Mouse (Mus musculus) forebrain, embryonic 16.5 days (tissue): Measurements from ENCODE around the gene Cd160. TPM values are rescaled to one million over a fixed set of nuclear protein-coding genes. Genes with fewer than 3 reads are reported as not detected.

Experiments used
- ATAC-seq: fragments of 200-750 bp; cut with Nextera tagmentation; 2 replicates; pipeline ENCODE4 v1.8.0; 2017; ENCODE audit warnings: mild to moderate bottlenecking, moderate library complexity
- H3K27ac ChIP-seq: fragments of 300-500 bp; sonication (generic); 2 replicates; pipeline ENCODE4 v1.5.1; 2014; ENCODE audit warnings: low read length, control low read depth
- H3K27me3 ChIP-seq: fragments of 300-500 bp; sonication (generic); replicated peaks from 2 replicates; pipeline ENCODE4 v1.6.1; 2014; ENCODE audit warnings: low read length; ENCODE audit not compliant: control insufficient read depth, insufficient read depth
- H3K36me3 ChIP-seq: fragments of 300-500 bp; sonication (generic); 2 replicates; pipeline ENCODE4 v1.6.1; 2014; ENCODE audit not compliant: control insufficient read depth, insufficient read depth
- H3K4me1 ChIP-seq: fragments of 300-500 bp; sonication (generic); replicated peaks from 2 replicates; pipeline ENCODE4 v1.6.1; 2014; ENCODE audit warnings: low read length; ENCODE audit not compliant: control insufficient read depth, insufficient read depth
- H3K4me2 ChIP-seq: fragments of 300-500 bp; sonication (generic); 2 replicates; pipeline ENCODE4 v1.6.1; 2014; ENCODE audit warnings: mild to moderate bottlenecking, low read length, control low read depth
- H3K4me3 ChIP-seq: fragments of 300-500 bp; sonication (generic); replicated peaks from 2 replicates; pipeline ENCODE4 v1.5.1; 2014; ENCODE audit warnings: mild to moderate bottlenecking, low read length, control low read depth
- H3K9ac ChIP-seq: fragments of 300-500 bp; sonication (generic); replicated peaks from 2 replicates; pipeline ENCODE4 v1.6.1; 2014; ENCODE audit warnings: low read depth, low read length, control low read depth
- H3K9me3 ChIP-seq: fragments of 300-500 bp; sonication (generic); 2 replicates; pipeline ENCODE4 v1.6.1; 2016; ENCODE audit warnings: low read length; ENCODE audit not compliant: control insufficient read depth
- WGBS: fragments of 180-500 bp; shearing (Covaris S2); extraction: QIAGEN DNeasy Blood & Tissue Kit; methylation state at CpG from one replicate; pipeline ENCODE4 v1.1.7; 2014; 5-methylcytosine and 5-hydroxymethylcytosine counted together
- polyA plus RNA-seq: library from polyadenylated mRNA; unstranded; fragments of >200 nt; fragmentation: Nextera tagmentation; extraction: Ambion mirVana; gene quantifications from 2 replicates; pipeline ENCODE4 v1.2.1, GENCODE M21; 2015

The Cd160 gene
- polyA plus RNA-seq, 1 experiment from 2014 or later: 0.08 TPM

GRCm38 (mm10) chr3:96802214-96802613 lies 26.9 kb downstream of the Cd160 start:
- Histone ChIP-seq H3K4me2 (no peak overlapping the region), H3K4me1 (no peaks in the 10 kb centered on the region), H3K36me3 (no peaks in the 10 kb centered on the region), H3K4me3 (no peak overlapping the region), H3K9me3 (no peaks in the 10 kb centered on the region), H3K27me3 (no peaks in the 10 kb centered on the region), H3K9ac (no peak overlapping the region), H3K27ac (no peak overlapping the region)
- no peak for ATAC-seq
- 85% methylated on average over 1 of the region's 1 CpGs for WGBS

- Histone ChIP-seq H3K4me1 (no peaks in the 10 kb centered on the region), H3K4me3 (no peak overlapping the region), H3K9ac (no peak overlapping the region), H3K27me3 (no peaks in the 10 kb centered on the region), H3K36me3 (no peaks in the 10 kb centered on the region), H3K9me3 (no peaks in the 10 kb centered on the region), H3K27ac (no peak overlapping the region), H3K4me2 (no peak overlapping the region)
- WGBS: 89% methylated on average over 11 of the region's 11 CpGs
- ATAC-seq: no peak
Observed at GRCm38 (mm10) chr3:96800254-96800653, 28.9 kb downstream of the Cd160 start.

GRCm38 (mm10) chr3:96788506-96788905 lies 40.6 kb downstream of the Cd160 start:
- Histone ChIP-seq H3K4me2 (no peak overlapping the region), H3K4me1 (no peaks in the 10 kb centered on the region), H3K27ac (no peak overlapping the region), H3K9me3 (no peaks in the 10 kb centered on the region), H3K4me3 (no peak overlapping the region), H3K9ac (no peak overlapping the region), H3K27me3 (no peaks in the 10 kb centered on the region), H3K36me3 (peaks cover 4% of the 10 kb centered on the region)
- WGBS: 86% methylated on average over 8 of the region's 8 CpGs
- ATAC-seq: no peak

GRCm38 (mm10) chr3:96787784-96788183 lies 41.4 kb downstream of the Cd160 start:
- no peaks in the 10 kb centered on the region for H3K9me3 ChIP-seq
- no peaks in the 10 kb centered on the region for H3K27me3 ChIP-seq
- H3K4me2 ChIP-seq: no peak overlapping the region
- H3K36me3 ChIP-seq: peaks cover 4% of the 10 kb centered on the region
- H3K4me3 ChIP-seq: no peak overlapping the region
- H3K27ac ChIP-seq: no peak overlapping the region
- no peak for ATAC-seq
- 93% methylated on average over 1 of the region's 1 CpGs for WGBS
- no peaks in the 10 kb centered on the region for H3K4me1 ChIP-seq
- H3K9ac ChIP-seq: no peak overlapping the region

GRCm38 (mm10) chr3:96782236-96782635 lies 46.9 kb downstream of the Cd160 start:
- no peak overlapping the region for H3K27ac ChIP-seq
- H3K4me2 ChIP-seq: no peak overlapping the region
- 73% methylated on average over 8 of the region's 8 CpGs for WGBS

GRCm38 (mm10) chr3:96777120-96777519 lies 52.0 kb downstream of the Cd160 start:
- Histone ChIP-seq H3K4me1 (no peaks in the 10 kb centered on the region), H3K27me3 (no peaks in the 10 kb centered on the region), H3K9ac (no peak overlapping the region), H3K36me3 (no peaks in the 10 kb centered on the region; the same call in 1 of the 2 replicates), H3K9me3 (no peaks in the 10 kb centered on the region), H3K27ac (no peak overlapping the region), H3K4me2 (no peak overlapping the region), H3K4me3 (no peak overlapping the region)
- 83% methylated on average over 3 of the region's 3 CpGs for WGBS
- ATAC-seq: no peak

More at GRCm38 (mm10) chr3:96782236-96782635, 46.9 kb downstream of the Cd160 start:
- Histone ChIP-seq H3K27me3 (no peaks in the 10 kb centered on the region), H3K9me3 (no peaks in the 10 kb centered on the region), H3K9ac (no peak overlapping the region), H3K4me3 (no peak overlapping the region), H3K36me3 (peaks cover 2% of the 10 kb centered on the region; the same call in 1 of the 2 replicates), H3K4me1 (no peaks in the 10 kb centered on the region)
- ATAC-seq: no peak

GRCm38 (mm10) chr3:96772949-96773348 lies 56.2 kb downstream of the Cd160 start:
- no peak overlapping the region for H3K4me2 ChIP-seq
- ATAC-seq: no peak
- H3K4me3 ChIP-seq: no peak overlapping the region
- no peak overlapping the region for H3K9ac ChIP-seq
- H3K9me3 ChIP-seq: no peaks in the 10 kb centered on the region
- no peaks in the 10 kb centered on the region for H3K4me1 ChIP-seq
- 52% methylated on average over 1 of the region's 1 CpGs for WGBS
- no peak overlapping the region for H3K27ac ChIP-seq
- H3K27me3 ChIP-seq: no peaks in the 10 kb centered on the region
- H3K36me3 ChIP-seq: no peaks in the 10 kb centered on the region; the same call in 1 of the 2 replicates

- Histone ChIP-seq H3K4me2 (no peak overlapping the region), H3K36me3 (no peaks in the 10 kb centered on the region), H3K27me3 (no peaks in the 10 kb centered on the region), H3K4me3 (no peak overlapping the region), H3K9me3 (no peaks in the 10 kb centered on the region), H3K4me1 (no peaks in the 10 kb centered on the region), H3K27ac (no peak overlapping the region), H3K9ac (no peak overlapping the region)
- ATAC-seq: no peak
- 89% methylated on average over 5 of the region's 5 CpGs for WGBS
Observed at GRCm38 (mm10) chr3:96769971-96770370, 59.2 kb downstream of the Cd160 start.

GRCm38 (mm10) chr3:96764528-96764927 lies 64.6 kb downstream of the Cd160 start:
- H3K9me3 ChIP-seq: no peaks in the 10 kb centered on the region
- no peak overlapping the region for H3K4me3 ChIP-seq
- no peak overlapping the region for H3K4me2 ChIP-seq
- H3K27ac ChIP-seq: no peak overlapping the region
- WGBS: 96% methylated on average over 1 of the region's 1 CpGs
- no peak overlapping the region for H3K9ac ChIP-seq
- H3K27me3 ChIP-seq: no peaks in the 10 kb centered on the region
- H3K36me3 ChIP-seq: no peaks in the 10 kb centered on the region
- no peaks in the 10 kb centered on the region for H3K4me1 ChIP-seq
- no peak for ATAC-seq

- no peak for ATAC-seq
- WGBS: 95% methylated on average over 4 of the region's 4 CpGs
Observed at GRCm38 (mm10) chr3:96759695-96760094, 69.5 kb downstream of the Cd160 start.

More at GRCm38 (mm10) chr3:96759695-96760094, 69.5 kb downstream of the Cd160 start:
- H3K27me3 ChIP-seq: no peaks in the 10 kb centered on the region
- H3K9me3 ChIP-seq: no peaks in the 10 kb centered on the region
- no peaks in the 10 kb centered on the region for H3K36me3 ChIP-seq
- H3K9ac ChIP-seq: no peak overlapping the region
- H3K4me3 ChIP-seq: no peak overlapping the region
- no peak overlapping the region for H3K4me2 ChIP-seq
- H3K4me1 ChIP-seq: no peaks in the 10 kb centered on the region
- no peak overlapping the region for H3K27ac ChIP-seq
